Comparison of ENCODE assay signal across 9 mouse cellular contexts in the genomic region with DNA sequence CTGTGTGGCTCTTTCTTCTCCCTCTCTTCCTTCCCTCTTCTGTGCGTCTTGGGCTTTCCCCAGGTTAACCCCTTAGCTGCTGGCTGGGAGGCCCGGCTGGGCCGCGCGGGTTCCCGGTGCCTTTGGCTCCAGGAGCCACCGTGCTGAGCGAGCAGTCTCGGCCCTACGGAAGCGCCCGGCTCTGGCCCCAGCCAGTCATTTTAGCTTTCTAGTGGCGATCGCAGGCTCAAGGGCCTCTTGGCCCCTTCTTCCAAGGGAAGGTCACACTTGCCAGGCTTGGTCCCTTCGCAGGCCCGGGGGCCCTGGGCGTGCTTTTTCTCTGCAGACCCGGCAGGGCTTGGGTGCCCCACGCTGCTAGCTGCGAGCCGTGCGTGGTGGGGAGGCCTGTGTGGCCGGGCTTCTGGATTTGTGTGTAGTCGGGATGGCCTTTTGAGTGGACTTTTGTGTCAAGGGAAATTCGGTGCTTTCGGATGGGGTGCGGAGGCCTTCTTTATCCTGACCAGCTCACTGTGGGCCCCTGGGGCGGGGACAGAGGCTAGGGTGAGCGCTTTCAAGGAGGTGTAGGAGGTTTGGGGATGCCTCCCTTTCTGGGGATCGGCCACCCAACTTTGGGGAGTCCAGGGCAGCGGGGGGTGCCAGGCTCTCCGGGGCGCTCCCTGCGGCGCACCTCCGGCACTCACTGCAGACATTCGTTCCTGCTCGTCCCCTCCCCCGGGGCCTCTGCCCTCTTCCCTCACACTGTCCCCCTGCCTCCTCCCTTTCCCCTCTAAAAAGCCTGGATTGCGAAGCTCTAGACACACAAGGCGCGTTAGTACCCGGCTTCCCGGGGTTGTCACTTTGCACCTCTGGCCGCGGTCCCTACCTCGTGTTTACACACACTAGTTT. TPM values are rescaled to one million over a fixed set of nuclear protein-coding genes. Genes with fewer than 3 reads are reported as not detected.
A peak's percentile ranks its signal among the peaks of the same experiment; 100 is the strongest.
DNase-seq lines count a peak whose midpoint lies in the region; ATAC-seq and TF ChIP-seq lines count a peak whose summit lies in the region.
"Had no signal": no experiment of that assay in that cellular context is flagged by ENCODE, and none has a peak within 500 bp of the region (broad histone marks: within the 10 kb centered on the region; RNA-seq: fewer than 3 reads in every experiment).

No protein-coding gene starts in this region.

- no peaks in the 10 kb centered on the region for H3K27me3 ChIP-seq in intestine, postnatal 0 days (replicated peaks; ENCODE audit: control insufficient read depth, insufficient read depth, low read length)
- H3K27me3 ChIP-seq in liver, embryonic 11.5 days (replicated peaks; ENCODE audit: control insufficient read depth, insufficient read depth, low read length) = peaks cover 41% of the 10 kb centered on the region
- H3K27me3 ChIP-seq in myocyte (ENCODE audit: control insufficient read depth, insufficient read depth, insufficient read length) = no peaks in the 10 kb centered on the region

- peak overlapping the region; percentile 46 for H3ac ChIP-seq in myocyte (ENCODE audit: control insufficient read depth, insufficient read length)

- H3K9ac ChIP-seq in intestine, postnatal 0 days (ENCODE audit: low read depth, low read length) = peak overlapping the region; percentile 96
- H3K9ac ChIP-seq in liver, embryonic 11.5 days (ENCODE audit: low read depth, low read length) = peak overlapping the region; percentile 77

- H3K4me2 ChIP-seq in intestine, postnatal 0 days (replicated peaks; ENCODE audit: low read depth) = peak overlapping the region; percentile 92
- H3K4me2 ChIP-seq in liver, embryonic 11.5 days = peak overlapping the region; percentile 78
- peak overlapping the region; percentile 94 for H3K4me2 ChIP-seq in myocyte (ENCODE audit: low read depth)

- peak overlapping the region; percentile 97 for H3K27ac ChIP-seq in intestine, postnatal 0 days (ENCODE audit: low read depth, low read length)
- H3K27ac ChIP-seq in liver, embryonic 11.5 days (ENCODE audit: low read depth, low read length) = peak overlapping the region; percentile 95

- H3K4me3 ChIP-seq in intestine, postnatal 0 days (ENCODE audit: low read depth, low read length) = peak overlapping the region; percentile 80
- H3K4me3 ChIP-seq in liver, embryonic 11.5 days (ENCODE audit: low read depth, low read length) = peak overlapping the region; percentile 82
- H3K4me3 ChIP-seq in myocyte = peak overlapping the region; percentile 85

- under 1% methylated on average over 47 of the region's 47 CpGs for WGBS in intestine, postnatal 0 days
- WGBS in liver, embryonic 11.5 days = under 1% methylated on average over 47 of the region's 47 CpGs

- TF ChIP-seq POLR2A in myocyte (IDR thresholded peaks at IDR 0.05; ENCODE audit: insufficient read length, low read depth) = peak; percentile 17

- DNase-seq in cerebellum, adult 18-20 months = peak; percentile 10 to 14
- DNase-seq in cerebellum, adult 8-10 months = no peak
- DNase-seq in cerebellum, postnatal 4 days (ENCODE audit: low spot score in 2 of 2) = peak; percentile 31 to 69
- peak; percentile 72 for DNase-seq in liver, embryonic 11.5 days (ENCODE audit: low spot score)
- DNase-seq in testis, postnatal 14 days (ENCODE audit: low spot score) = peak; percentile 61

- TF ChIP-seq CTCF in intestine, postnatal 0 days (IDR thresholded peaks at IDR 0.05; ENCODE audit: low read depth) = no peak

- H3K9me3 ChIP-seq in intestine, postnatal 0 days (ENCODE audit: control insufficient read depth) = no peaks in the 10 kb centered on the region
- H3K9me3 ChIP-seq in liver, embryonic 11.5 days (ENCODE audit: control insufficient read depth, low read length) = no peaks in the 10 kb centered on the region

- ATAC-seq in granulocyte monocyte progenitor cell, adult 5-6 weeks (replicated peaks; ENCODE audit: poor library complexity, severe bottlenecking) = peak; percentile 28
- peak; percentile 48 for ATAC-seq in intestine, postnatal 0 days
- 0 out of 2 replicates have a peak, but pooled peaks have one; percentile 11 for ATAC-seq in liver, embryonic 11.5 days (replicated peaks; ENCODE audit: low FRiP score)

- peaks cover 44% of the 10 kb centered on the region for H3K79me2 ChIP-seq in myocyte (ENCODE audit: control insufficient read depth, insufficient read depth)

- H3K36me3 ChIP-seq in intestine, postnatal 0 days (ENCODE audit: control insufficient read depth, insufficient read depth) = no peaks in the 10 kb centered on the region
- no peaks in the 10 kb centered on the region for H3K36me3 ChIP-seq in liver, embryonic 11.5 days (ENCODE audit: control insufficient read depth, insufficient read depth, low read length)
- no peaks in the 10 kb centered on the region for H3K36me3 ChIP-seq in myocyte (ENCODE audit: control insufficient read depth, insufficient read depth)

- no peaks in the 10 kb centered on the region; the same call in 1 of the 2 replicates for H3K4me1 ChIP-seq in intestine, postnatal 0 days (replicated peaks; ENCODE audit: control insufficient read depth, insufficient read depth, low read length)
- H3K4me1 ChIP-seq in liver, embryonic 11.5 days (replicated peaks; ENCODE audit: control insufficient read depth, insufficient read depth, low read length) = peaks cover 32% of the 10 kb centered on the region

TF ChIP-seq in myocyte, 11 proteins besides CTCF, POLR2A, EP300 and RAD21:
- TF ChIP-seq TCF12 (IDR thresholded peaks at IDR 0.05; ENCODE audit: insufficient read depth, poor library complexity, severe bottlenecking) (no peak), SRF (IDR thresholded peaks at IDR 0.05; ENCODE audit: control insufficient read depth, insufficient read length, low read depth) (no peak), MYOD1 (IDR thresholded peaks at IDR 0.05; ENCODE audit: control insufficient read depth in 1 of 3, insufficient read length in 2 of 3, low read depth in 2 of 3) (no peak), E2F4 (IDR thresholded peaks at IDR 0.05; ENCODE audit: insufficient read depth) (no peak), MYOG (IDR thresholded peaks at IDR 0.05; ENCODE audit: control insufficient read depth in 1 of 3, insufficient read depth in 1 of 3, insufficient read length in 2 of 3, low read depth in 2 of 3) (no peak), MAX (IDR thresholded peaks at IDR 0.05; ENCODE audit: low read depth) (no peak), POLR2AphosphoS2 (IDR thresholded peaks at IDR 0.05; ENCODE audit: insufficient read length, low read depth) (no peak), REST (IDR thresholded peaks at IDR 0.05; ENCODE audit: insufficient read depth, insufficient read length) (no peak), TCF3 (IDR thresholded peaks at IDR 0.05; ENCODE audit: insufficient read length, low read depth) (no peak), USF1 (IDR thresholded peaks at IDR 0.05; ENCODE audit: low read depth) (no peak), CEBPB (IDR thresholded peaks at IDR 0.05; ENCODE audit: insufficient read depth, poor library complexity, severe bottlenecking) (no peak)

RNA-seq across cellular contexts. Expression of a gene that starts 2.2 kb away (rescaled TPM):
- 9.3 and 11.7 TPM in 2 replicates for total RNA-seq in granulocyte monocyte progenitor cell, adult 5-6 weeks (2014; fragmentation: Nextera tagmentation)
- total RNA-seq in granulocyte monocyte progenitor cell, adult 5-6 weeks (2017) = 0.73 and 2.9 TPM in 2 replicates
- 32.4 and 37.4 TPM in 2 replicates for polyA plus RNA-seq in intestine, postnatal 0 days (2015; fragmentation: Nextera tagmentation; extraction: Ambion mirVana)
- 48.9 and 50.3 TPM in 2 replicates for polyA plus RNA-seq in liver, embryonic 11.5 days (2014; fragmentation: Nextera tagmentation; extraction: Ambion mirVana)
- polyA plus RNA-seq in myocyte (2012; fragmentation: generic; extraction: Trizol) = 5.4 TPM
- total RNA-seq: CH12.LX had no signal
